Mouse (Mus musculus) heart, embryonic 11.5 days (tissue): ENCODE measurements at regions not wholly inside any gene's neighbourhood (a gene's known extent, or its start where the extent isn't known, plus 50 kb on each side); places are given as distances from the start of the nearest gene placed in this dataset.

Experiments
- ATAC-seq: fragments of 200-750 bp; cut with Nextera tagmentation; replicated peaks from 2 replicates; pipeline ENCODE4 v1.8.0; 2017; ENCODE audit warnings: moderate library complexity; ENCODE audit not compliant: insufficient number of reproducible peaks, low FRiP score, low TSS enrichment
- H3K27ac ChIP-seq: fragments of 300-500 bp; sonication (generic); 2 replicates; pipeline ENCODE4 v1.5.1; 2014; ENCODE audit warnings: mild to moderate bottlenecking, low read depth, low read length
- H3K27me3 ChIP-seq: fragments of 300-500 bp; sonication (generic); 2 replicates; pipeline ENCODE4 v1.6.1; 2014; ENCODE audit warnings: mild to moderate bottlenecking, low read length, mixed read lengths; ENCODE audit not compliant: control insufficient read depth, insufficient read depth
- H3K36me3 ChIP-seq: fragments of 300-500 bp; sonication (generic); 2 replicates; pipeline ENCODE4 v1.6.1; 2014; ENCODE audit warnings: mild to moderate bottlenecking, low read length, moderate library complexity, mixed read lengths; ENCODE audit not compliant: control insufficient read depth, insufficient read depth
- H3K4me1 ChIP-seq: fragments of 300-500 bp; sonication (generic); 2 replicates; pipeline ENCODE4 v1.6.1; 2014; ENCODE audit warnings: low read length; ENCODE audit not compliant: control insufficient read depth, insufficient read depth
- H3K4me2 ChIP-seq: fragments of 300-500 bp; sonication (generic); 2 replicates; pipeline ENCODE4 v1.6.1; 2014; ENCODE audit warnings: mild to moderate bottlenecking, moderate library complexity
- H3K4me3 ChIP-seq: fragments of 300-500 bp; sonication (generic); 2 replicates; pipeline ENCODE4 v1.5.1; 2014; ENCODE audit warnings: low read depth, low read length
- H3K9ac ChIP-seq: fragments of 300-500 bp; sonication (generic); 2 replicates; pipeline ENCODE4 v1.6.1; 2014; ENCODE audit warnings: mild to moderate bottlenecking, low read depth, low read length, moderate library complexity
- H3K9me3 ChIP-seq: fragments of 300-500 bp; sonication (generic); replicated peaks from 2 replicates; pipeline ENCODE4 v1.6.1; 2016; ENCODE audit warnings: low read length; ENCODE audit not compliant: control insufficient read depth
- WGBS: fragments of 180-500 bp; shearing (Covaris S2); extraction: QIAGEN DNeasy Blood & Tissue Kit; methylation state at CpG from one replicate; pipeline ENCODE4 v1.1.7; 2014; ENCODE audit not compliant: insufficient replicate concordance; 5-methylcytosine and 5-hydroxymethylcytosine counted together

GRCm38 (mm10) chr15:97466906-97467465 lies 219.9 kb upstream of the Amigo2 start:
- Histone ChIP-seq H3K9me3 (no peaks in the 10 kb centered on the region), H3K9ac (no peak overlapping the region), H3K4me2 (no peak overlapping the region), H3K27ac (no peak overlapping the region), H3K36me3 (no peaks in the 10 kb centered on the region), H3K4me1 (0 out of 2 replicates have a peak, but pooled peaks cover 4% of the 10 kb centered on the region), H3K27me3 (no peaks in the 10 kb centered on the region), H3K4me3 (no peak overlapping the region)
- no peak for ATAC-seq
- 79% methylated on average over 10 of the region's 10 CpGs for WGBS

- 0 out of 2 replicates have a peak, but pooled peaks cover 4% of the 10 kb centered on the region for H3K4me1 ChIP-seq
- H3K4me3 ChIP-seq, result no peak overlapping the region
- no peak overlapping the region for H3K4me2 ChIP-seq
- ATAC-seq, result no peak
- no peaks in the 10 kb centered on the region for H3K36me3 ChIP-seq
- H3K9ac ChIP-seq, result no peak overlapping the region
- H3K27ac ChIP-seq, result no peak overlapping the region
- H3K27me3 ChIP-seq, result no peaks in the 10 kb centered on the region
- H3K9me3 ChIP-seq, result no peaks in the 10 kb centered on the region
- 61% methylated on average over 3 of the region's 3 CpGs for WGBS
Observed at GRCm38 (mm10) chr15:97466110-97466509, 219.0 kb upstream of the Amigo2 start.

DNA sequence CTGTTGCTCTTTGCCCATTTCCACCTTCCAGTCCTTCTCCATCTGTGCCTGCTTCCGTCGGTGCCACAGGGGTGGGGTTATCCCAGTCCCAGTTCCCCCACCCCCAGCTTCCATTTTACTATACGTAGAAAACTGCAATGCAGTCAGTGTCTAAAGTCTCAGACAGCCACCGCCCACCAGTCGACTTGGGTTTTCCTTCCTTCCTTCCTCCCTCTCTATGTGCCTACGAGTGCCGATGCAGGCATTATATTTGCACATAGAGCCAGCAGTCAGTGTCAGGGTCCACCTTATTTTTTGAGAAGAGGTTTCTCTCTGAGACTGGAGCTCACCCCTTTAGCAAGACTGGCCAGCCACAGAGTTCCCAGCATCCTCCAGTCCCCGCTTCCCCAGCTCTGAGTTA lies 218.3 kb upstream of the Amigo2 start:
- WGBS, result 78% methylated on average over 8 of the region's 8 CpGs
- Histone ChIP-seq H3K4me2 (no peak overlapping the region), H3K27ac (no peak overlapping the region), H3K4me1 (0 out of 2 replicates have a peak, but pooled peaks cover 4% of the 10 kb centered on the region), H3K36me3 (no peaks in the 10 kb centered on the region), H3K9me3 (no peaks in the 10 kb centered on the region), H3K27me3 (no peaks in the 10 kb centered on the region), H3K4me3 (no peak overlapping the region), H3K9ac (no peak overlapping the region)
- ATAC-seq, result no peak

DNA sequence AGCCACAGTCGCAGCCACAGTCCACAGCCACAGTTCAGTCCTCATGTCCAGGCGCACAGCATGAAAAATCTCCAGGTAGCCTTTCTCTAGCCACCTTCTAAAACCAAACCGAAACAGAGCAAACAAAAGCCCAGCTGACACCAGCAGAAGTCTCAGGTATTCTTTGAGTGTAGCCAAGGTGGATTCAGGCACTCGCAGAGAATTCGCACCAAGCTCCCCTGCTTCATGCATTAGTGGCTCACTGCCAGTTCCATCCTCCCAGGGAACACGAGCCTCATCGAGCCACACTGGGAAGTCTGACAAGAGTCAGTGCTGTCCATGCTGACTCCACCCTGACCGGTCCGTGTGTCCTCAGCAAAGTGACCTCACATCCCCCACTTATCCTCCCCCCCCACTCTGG lies 217.7 kb upstream of the Amigo2 start:
- Histone ChIP-seq H3K27me3 (no peaks in the 10 kb centered on the region), H3K9ac (no peak overlapping the region), H3K36me3 (no peaks in the 10 kb centered on the region), H3K4me3 (no peak overlapping the region), H3K9me3 (no peaks in the 10 kb centered on the region), H3K4me1 (0 out of 2 replicates have a peak, but pooled peaks cover 4% of the 10 kb centered on the region), H3K4me2 (no peak overlapping the region), H3K27ac (no peak overlapping the region)
- WGBS, result 85% methylated on average over 9 of the region's 9 CpGs
- no peak for ATAC-seq

GRCm38 (mm10) chr15:97462587-97462986 lies 215.5 kb upstream of the Amigo2 start:
- ATAC-seq, result no peak
- Histone ChIP-seq H3K4me3 (no peak overlapping the region), H3K4me2 (no peak overlapping the region), H3K9me3 (no peaks in the 10 kb centered on the region), H3K9ac (no peak overlapping the region), H3K27ac (no peak overlapping the region), H3K27me3 (no peaks in the 10 kb centered on the region; the same call in 1 of the 2 replicates), H3K4me1 (no peaks in the 10 kb centered on the region), H3K36me3 (no peaks in the 10 kb centered on the region)
- WGBS, result 82% methylated on average over 2 of the region's 2 CpGs

DNA sequence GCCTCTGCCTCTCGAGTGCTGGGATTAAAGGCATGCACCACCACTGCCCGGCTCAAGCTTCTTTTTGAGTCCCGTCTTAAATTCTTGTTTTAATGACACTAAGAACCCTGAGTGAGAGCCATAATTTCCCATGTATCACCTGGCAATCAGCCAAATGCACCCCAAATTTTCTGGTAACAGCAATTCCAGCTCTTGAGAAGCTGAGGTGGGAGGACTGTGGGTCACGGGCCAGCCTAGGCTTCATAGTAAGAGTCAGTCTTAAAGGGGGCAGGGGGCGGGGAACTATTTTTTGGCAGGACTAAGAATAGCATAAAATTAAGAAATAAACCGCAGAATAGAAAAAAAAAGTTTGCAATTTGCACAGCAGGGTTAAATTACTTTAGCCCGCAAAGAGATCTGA lies 214.9 kb upstream of the Amigo2 start:
- H3K9ac ChIP-seq, result no peak overlapping the region
- WGBS, result 85% methylated on average over 7 of the region's 7 CpGs
- no peaks in the 10 kb centered on the region; the same call in 1 of the 2 replicates for H3K27me3 ChIP-seq
- H3K4me2 ChIP-seq, result no peak overlapping the region
- ATAC-seq, result no peak
- H3K4me1 ChIP-seq, result no peaks in the 10 kb centered on the region
- no peaks in the 10 kb centered on the region for H3K9me3 ChIP-seq
- H3K27ac ChIP-seq, result no peak overlapping the region
- H3K36me3 ChIP-seq, result no peaks in the 10 kb centered on the region
- no peak overlapping the region for H3K4me3 ChIP-seq

GRCm38 (mm10) chr15:97461060-97461459 lies 214.0 kb upstream of the Amigo2 start:
- H3K27me3 ChIP-seq, result no peaks in the 10 kb centered on the region; the same call in 1 of the 2 replicates
- no peak overlapping the region for H3K4me2 ChIP-seq
- 69% methylated on average over 7 of the region's 7 CpGs for WGBS
- ATAC-seq, result no peak
- H3K36me3 ChIP-seq, result no peaks in the 10 kb centered on the region
- no peaks in the 10 kb centered on the region for H3K9me3 ChIP-seq
- no peak overlapping the region for H3K9ac ChIP-seq
- no peak overlapping the region for H3K4me3 ChIP-seq
- H3K4me1 ChIP-seq, result no peaks in the 10 kb centered on the region
- no peak overlapping the region for H3K27ac ChIP-seq

DNA sequence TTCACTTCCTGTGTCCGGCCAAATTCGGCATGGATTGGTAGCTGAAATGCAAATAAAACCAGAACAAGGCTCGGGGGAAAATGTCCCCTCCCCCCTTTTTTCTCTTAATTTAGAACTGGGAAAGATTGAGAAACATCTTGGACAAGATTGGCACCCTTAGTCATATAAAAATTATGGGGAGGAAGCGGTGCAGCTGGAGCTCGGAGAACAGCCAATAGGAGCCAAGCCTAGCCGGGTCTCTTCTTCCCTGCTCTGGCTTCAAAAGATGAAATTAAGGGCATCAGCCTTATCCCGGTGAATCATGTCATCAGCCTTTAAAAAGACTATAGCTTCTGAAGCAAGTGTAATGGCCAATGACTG lies 213.3 kb upstream of the Amigo2 start:
- no peaks in the 10 kb centered on the region for H3K9me3 ChIP-seq
- WGBS, result 78% methylated on average over 7 of the region's 7 CpGs
- no peak for ATAC-seq

DNA sequence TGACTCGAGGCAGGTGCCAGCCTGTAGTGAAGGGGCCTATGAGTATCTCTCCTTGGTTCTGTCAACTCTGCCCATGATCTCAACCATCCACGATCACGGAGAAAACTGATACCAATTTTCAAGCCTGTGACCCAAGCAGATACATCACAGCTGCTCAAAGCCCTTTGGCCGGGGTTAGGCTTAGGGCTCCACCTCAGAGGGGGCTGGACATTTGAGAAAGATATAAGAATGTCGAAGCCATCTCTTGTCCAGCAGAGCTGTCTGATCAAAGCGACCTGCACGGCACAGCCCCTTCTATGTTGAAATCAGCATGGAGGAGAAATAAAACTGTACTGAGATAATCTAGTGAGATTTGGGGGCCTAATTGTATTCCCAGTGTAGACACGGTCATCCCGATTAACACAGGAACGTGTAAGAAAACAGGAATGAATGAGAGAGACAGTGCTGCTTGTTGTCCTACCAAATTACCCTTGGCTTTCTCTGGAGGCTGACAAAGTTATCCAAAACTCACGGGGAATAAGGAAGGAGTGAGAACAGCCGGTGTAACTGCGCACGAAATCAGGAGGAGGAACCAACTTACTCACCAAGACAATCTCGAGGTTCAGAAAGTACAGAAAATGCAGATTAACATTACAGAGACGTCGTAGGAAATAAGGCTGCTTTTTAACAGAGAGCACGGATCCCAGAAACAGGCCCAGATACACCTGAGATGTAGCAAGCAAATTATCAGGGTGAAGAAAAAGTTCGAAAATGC lies 212.7 kb upstream of the Amigo2 start:
- Histone ChIP-seq H3K27ac (no peak overlapping the region), H3K4me3 (no peak overlapping the region), H3K4me2 (no peak overlapping the region), H3K36me3 (no peaks in the 10 kb centered on the region), H3K9ac (no peak overlapping the region), H3K9me3 (no peaks in the 10 kb centered on the region), H3K27me3 (no peaks in the 10 kb centered on the region; the same call in 1 of the 2 replicates), H3K4me1 (no peaks in the 10 kb centered on the region)
- 83% methylated on average over 19 of the region's 19 CpGs for WGBS
- no peak for ATAC-seq

More for the DNA sequence above, 213.3 kb upstream of the Amigo2 start:
- no peaks in the 10 kb centered on the region for H3K4me1 ChIP-seq
- no peaks in the 10 kb centered on the region; the same call in 1 of the 2 replicates for H3K27me3 ChIP-seq
- no peak overlapping the region for H3K27ac ChIP-seq
- H3K9ac ChIP-seq, result no peak overlapping the region
- no peak overlapping the region for H3K4me3 ChIP-seq
- no peak overlapping the region for H3K4me2 ChIP-seq
- no peaks in the 10 kb centered on the region for H3K36me3 ChIP-seq
